Mouse (Mus musculus): ENCODE measurements at regions not wholly inside any gene's neighbourhood (a gene's known extent, or its start where the extent isn't known, plus 50 kb on each side); places are given as distances from the start of the nearest gene placed in this dataset.

- no peak for DNase-seq (ENCODE audit: low read depth in 1 of 2, low spot score in 2 of 2)
- Histone ChIP-seq H3K4me3 (ENCODE audit: extremely low read depth, insufficient read depth, insufficient read length) (no peak overlapping the region), H3K4me1 (ENCODE audit: control insufficient read depth, insufficient read depth, insufficient read length) (peaks cover 9% of the 10 kb centered on the region; the same call in 1 of the 2 replicates), H3K27ac (ENCODE audit: insufficient read depth, low read length) (no peak overlapping the region), H3K36me3 (ENCODE audit: control insufficient read depth, insufficient read depth, low read length) (no peaks in the 10 kb centered on the region), H3K27me3 (ENCODE audit: control insufficient read depth, insufficient read depth, low read length) (no peaks in the 10 kb centered on the region)
- 78% methylated on average over 4 of the region's 4 CpGs for WGBS
- no peak for TF ChIP-seq POLR2A (IDR thresholded peaks at IDR 0.05; ENCODE audit: low read depth, low read length)
- TF ChIP-seq CTCF (IDR thresholded peaks at IDR 0.05; ENCODE audit: extremely low read depth, insufficient read depth, insufficient read length, insufficient replicate concordance): no peak
Observed at GRCm38 (mm10) chr10:8011744-8012143, 55.7 kb upstream of the Tab2 start.

GRCm38 (mm10) chr10:8011138-8011537 lies 55.1 kb upstream of the Tab2 start:
- no peak overlapping the region for H3K4me3 ChIP-seq (ENCODE audit: extremely low read depth, insufficient read depth, insufficient read length)
- H3K27ac ChIP-seq (ENCODE audit: insufficient read depth, low read length): no peak overlapping the region
- no peak for TF ChIP-seq CTCF (IDR thresholded peaks at IDR 0.05; ENCODE audit: extremely low read depth, insufficient read depth, insufficient read length, insufficient replicate concordance)
- TF ChIP-seq POLR2A (IDR thresholded peaks at IDR 0.05; ENCODE audit: low read depth, low read length): no peak
- no peaks in the 10 kb centered on the region for H3K27me3 ChIP-seq (ENCODE audit: control insufficient read depth, insufficient read depth, low read length)
- no peaks in the 10 kb centered on the region for H3K36me3 ChIP-seq (ENCODE audit: control insufficient read depth, insufficient read depth, low read length)
- peaks cover 9% of the 10 kb centered on the region; the same call in 1 of the 2 replicates for H3K4me1 ChIP-seq (ENCODE audit: control insufficient read depth, insufficient read depth, insufficient read length)
- 37% methylated on average over 9 of the region's 9 CpGs for WGBS
- no peak for DNase-seq (ENCODE audit: low read depth in 1 of 2, low spot score in 2 of 2)

- DNase-seq (ENCODE audit: low read depth in 1 of 2, low spot score in 2 of 2): peak in 1 of 2 experiments; percentile 7
Observed at GRCm38 (mm10) chr10:8009855-8010254, 53.8 kb upstream of the Tab2 start.

GRCm38 (mm10) chr10:8007990-8008368 lies 51.9 kb upstream of the Tab2 start:
- TF ChIP-seq POLR2A (IDR thresholded peaks at IDR 0.05; ENCODE audit: low read depth, low read length): no peak
- no peak for TF ChIP-seq CTCF (IDR thresholded peaks at IDR 0.05; ENCODE audit: extremely low read depth, insufficient read depth, insufficient read length, insufficient replicate concordance)
- H3K36me3 ChIP-seq (ENCODE audit: control insufficient read depth, insufficient read depth, low read length): no peaks in the 10 kb centered on the region
- H3K4me1 ChIP-seq (ENCODE audit: control insufficient read depth, insufficient read depth, insufficient read length): peaks cover 9% of the 10 kb centered on the region; the same call in 1 of the 2 replicates
- no peak overlapping the region for H3K4me3 ChIP-seq (ENCODE audit: extremely low read depth, insufficient read depth, insufficient read length)
- no peak for DNase-seq (ENCODE audit: low read depth in 1 of 2, low spot score in 2 of 2)
- H3K27me3 ChIP-seq (ENCODE audit: control insufficient read depth, insufficient read depth, low read length): no peaks in the 10 kb centered on the region
- WGBS: 32% methylated on average over 3 of the region's 3 CpGs
- H3K27ac ChIP-seq (ENCODE audit: insufficient read depth, low read length): no peak overlapping the region

More at GRCm38 (mm10) chr10:8009855-8010254, 53.8 kb upstream of the Tab2 start:
- Histone ChIP-seq H3K27ac (ENCODE audit: insufficient read depth, low read length) (no peak overlapping the region), H3K27me3 (ENCODE audit: control insufficient read depth, insufficient read depth, low read length) (no peaks in the 10 kb centered on the region), H3K4me3 (ENCODE audit: extremely low read depth, insufficient read depth, insufficient read length) (no peak overlapping the region), H3K36me3 (ENCODE audit: control insufficient read depth, insufficient read depth, low read length) (no peaks in the 10 kb centered on the region), H3K4me1 (ENCODE audit: control insufficient read depth, insufficient read depth, insufficient read length) (peaks cover 9% of the 10 kb centered on the region; the same call in 1 of the 2 replicates)
- TF ChIP-seq CTCF (IDR thresholded peaks at IDR 0.05; ENCODE audit: extremely low read depth, insufficient read depth, insufficient read length, insufficient replicate concordance): no peak
- no peak for TF ChIP-seq POLR2A (IDR thresholded peaks at IDR 0.05; ENCODE audit: low read depth, low read length)
- WGBS: 60% methylated on average over 1 of the region's 1 CpGs

- TF ChIP-seq CTCF (IDR thresholded peaks at IDR 0.05; ENCODE audit: extremely low read depth, insufficient read depth, insufficient read length, insufficient replicate concordance) (no peak), POLR2A (IDR thresholded peaks at IDR 0.05; ENCODE audit: low read depth, low read length) (no peak)
- H3K27ac ChIP-seq (ENCODE audit: insufficient read depth, low read length): no peak overlapping the region
- H3K27me3 ChIP-seq (ENCODE audit: control insufficient read depth, insufficient read depth, low read length): no peaks in the 10 kb centered on the region
- H3K4me1 ChIP-seq (ENCODE audit: control insufficient read depth, insufficient read depth, insufficient read length): peaks cover 9% of the 10 kb centered on the region; the same call in 1 of the 2 replicates
- 38% methylated on average over 5 of the region's 5 CpGs for WGBS
- no peaks in the 10 kb centered on the region for H3K36me3 ChIP-seq (ENCODE audit: control insufficient read depth, insufficient read depth, low read length)
- no peak overlapping the region for H3K4me3 ChIP-seq (ENCODE audit: extremely low read depth, insufficient read depth, insufficient read length)
- peak in 1 of 2 experiments; percentile 2 for DNase-seq (ENCODE audit: low read depth in 1 of 2, low spot score in 2 of 2)
Observed at GRCm38 (mm10) chr10:8007286-8007989, 51.4 kb upstream of the Tab2 start.
